Mouse (Mus musculus): ENCODE measurements around the gene Pigg. TPM values are rescaled to one million over a fixed set of nuclear protein-coding genes. Genes with fewer than 3 reads are reported as not detected.

Gene Pigg
- total and polyA plus RNA-seq, 3 experiments, result 6.7 to 11.2 TPM; not detected in 1

DNA sequence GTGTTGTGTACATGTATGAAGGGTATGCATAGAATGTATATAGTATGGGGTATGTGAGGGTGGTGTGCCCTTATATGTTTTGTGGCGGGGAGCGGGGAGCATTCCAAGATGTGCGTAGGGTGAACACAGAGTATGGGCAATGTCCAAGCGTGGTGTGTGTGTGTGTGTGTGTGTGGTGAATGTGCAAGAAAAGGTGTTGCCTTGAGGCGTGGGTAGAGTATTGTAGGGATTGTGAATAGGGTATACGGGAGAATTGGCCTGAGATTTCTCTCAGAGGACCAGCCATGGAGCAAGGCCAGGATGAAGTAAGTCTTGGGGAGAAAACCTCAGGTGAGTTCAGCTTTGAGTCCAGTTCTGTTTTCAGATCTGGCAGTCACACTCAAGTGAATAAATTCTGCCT is 56.0 kb downstream of the Pigg start:
- DNase-seq (ENCODE audit: low read depth, low spot score), result no peak
- Histone ChIP-seq H3K9ac (ENCODE audit: control insufficient read depth, low read depth, low read length, poor library complexity, severe bottlenecking) (no peak overlapping the region), H3K9me3 (replicated peaks; ENCODE audit: insufficient read depth, low read length) (no peaks in the 10 kb centered on the region), H3K79me2 (ENCODE audit: control insufficient read depth, insufficient read depth, low read length, poor library complexity) (no peaks in the 10 kb centered on the region), H3K4me3 (ENCODE audit: control insufficient read depth in 1 of 2, insufficient read depth in 1 of 2, low read depth in 2 of 2, low read length in 2 of 2) (no peak overlapping the region), H3K27ac (ENCODE audit: control insufficient read depth, low read depth, low read length) (no peak overlapping the region), H3K36me3 (ENCODE audit: control insufficient read depth in 1 of 2, insufficient read depth in 2 of 2, low read length in 2 of 2) (no peaks in the 10 kb centered on the region), H3K4me1 (ENCODE audit: control insufficient read depth in 1 of 2, insufficient read depth in 2 of 2, low read length in 2 of 2) (no peaks in the 10 kb centered on the region; a peak in 1 of 4 replicates), H3K27me3 (ENCODE audit: control insufficient read depth in 1 of 2, insufficient read depth in 2 of 2, low read length in 2 of 2) (no peaks in the 10 kb centered on the region)
- no peak for TF ChIP-seq TCF12 (IDR thresholded peaks at IDR 0.05; ENCODE audit: low read depth, low read length)
- no peak for TF ChIP-seq POLR2A (IDR thresholded peaks at IDR 0.05; ENCODE audit: control insufficient read depth in 1 of 2, insufficient read depth in 1 of 2, low read depth in 1 of 2, low read length in 2 of 2, poor library complexity in 1 of 2)
- TF ChIP-seq RAD21 (IDR thresholded peaks at IDR 0.05; ENCODE audit: low read depth, low read length), result no peak
- TF ChIP-seq ZKSCAN1 (IDR thresholded peaks at IDR 0.05; ENCODE audit: low read depth, low read length), result no peak
- no peak for TF ChIP-seq E2F4 (IDR thresholded peaks at IDR 0.05; ENCODE audit: borderline replicate concordance, low read depth, low read length)
- no peak for TF ChIP-seq JUND (IDR thresholded peaks at IDR 0.05; ENCODE audit: low read depth, low read length)
- no peak for TF ChIP-seq MYC (IDR thresholded peaks at IDR 0.05; ENCODE audit: low read depth, low read length)
- TF ChIP-seq POLR2AphosphoS5 (IDR thresholded peaks at IDR 0.05; ENCODE audit: borderline replicate concordance, low read depth, low read length), result no peak
- TF ChIP-seq GABPA (IDR thresholded peaks at IDR 0.05; ENCODE audit: low read depth, low read length), result no peak
- no peak for TF ChIP-seq EP300 (IDR thresholded peaks at IDR 0.05; ENCODE audit: low read depth in 1 of 2, low read length in 2 of 2)

DNA sequence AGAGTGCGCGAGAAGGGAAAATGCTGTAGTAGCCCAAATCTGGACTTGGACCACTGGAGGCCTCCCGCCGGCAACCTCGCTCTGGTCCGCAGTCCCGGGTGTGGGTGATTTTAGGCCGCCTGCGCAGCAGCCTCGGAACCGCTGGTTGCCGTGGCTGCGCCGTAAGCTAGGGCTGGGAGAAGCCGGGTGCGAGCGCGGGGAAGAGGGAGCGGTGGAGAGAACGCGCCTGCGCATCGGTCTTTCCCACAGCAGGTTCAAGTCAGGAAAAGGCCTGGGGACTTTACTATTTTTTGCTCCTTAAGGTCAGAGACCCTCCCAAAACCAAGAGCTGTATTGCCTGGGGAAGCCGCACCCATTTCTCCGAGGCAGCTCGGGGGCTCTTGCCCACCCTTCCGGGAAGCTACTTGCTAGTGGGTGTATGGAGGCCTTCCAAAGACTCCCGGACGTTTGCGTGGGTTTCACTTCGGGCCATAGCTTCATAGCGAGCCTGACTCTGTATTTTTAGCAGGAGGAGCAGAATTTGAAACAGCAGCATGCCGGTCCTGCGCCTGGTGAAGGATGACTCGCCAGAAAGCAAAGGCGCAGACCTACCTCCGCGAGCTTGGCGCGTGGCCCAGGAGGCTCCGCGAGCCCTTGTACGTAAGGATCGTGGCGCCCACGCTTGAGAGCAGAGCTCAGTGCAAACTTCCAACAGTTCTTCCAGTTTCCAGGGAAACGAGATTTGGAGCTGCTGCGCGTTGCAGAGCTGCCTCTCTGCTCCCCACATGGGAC is 56.6 kb downstream of the Pigg start:
- TF ChIP-seq KAT2A (conservative IDR thresholded peaks at IDR 0.05; ENCODE audit: low read depth, low read length), result no peak
- no peak for TF ChIP-seq ZNF384 (IDR thresholded peaks at IDR 0.05; ENCODE audit: low read depth, low read length)
- no peak for TF ChIP-seq E2F4 (IDR thresholded peaks at IDR 0.05; ENCODE audit: borderline replicate concordance, low read depth, low read length)
- no peak for TF ChIP-seq MYC (IDR thresholded peaks at IDR 0.05; ENCODE audit: low read depth, low read length)
- TF ChIP-seq CHD2 (IDR thresholded peaks at IDR 0.05; ENCODE audit: low read length), result no peak
- TF ChIP-seq CHD1 (IDR thresholded peaks at IDR 0.05; ENCODE audit: low read depth, low read length), result no peak
- no peak for TF ChIP-seq MXI1 (IDR thresholded peaks at IDR 0.05; ENCODE audit: low read depth, low read length)
- TF ChIP-seq ZKSCAN1 (IDR thresholded peaks at IDR 0.05; ENCODE audit: low read depth, low read length), result no peak
- no peak for TF ChIP-seq ELF1 (IDR thresholded peaks at IDR 0.05; ENCODE audit: low read depth, low read length)
- TF ChIP-seq NRF1 (IDR thresholded peaks at IDR 0.05; ENCODE audit: insufficient read depth, low read depth, low read length, poor library complexity, severe bottlenecking), result no peak
- TF ChIP-seq RCOR1 (IDR thresholded peaks at IDR 0.05; ENCODE audit: low read depth, low read length), result no peak
- TF ChIP-seq SMC3 (IDR thresholded peaks at IDR 0.05; ENCODE audit: low read depth, low read length), result no peak
- no peak for TF ChIP-seq ETS1 (IDR thresholded peaks at IDR 0.05; ENCODE audit: low read depth, low read length)
- TF ChIP-seq TAL1 (IDR thresholded peaks at IDR 0.05; ENCODE audit: low read length), result no peak
- TF ChIP-seq JUND (IDR thresholded peaks at IDR 0.05; ENCODE audit: low read depth, low read length), result no peak
- no peak for TF ChIP-seq SIN3A (IDR thresholded peaks at IDR 0.05; ENCODE audit: low read length)
- no peak for TF ChIP-seq HCFC1 (IDR thresholded peaks at IDR 0.05; ENCODE audit: low read depth, low read length)
- TF ChIP-seq TBP (IDR thresholded peaks at IDR 0.05; ENCODE audit: low read depth, low read length), result no peak
- TF ChIP-seq RAD21 (IDR thresholded peaks at IDR 0.05; ENCODE audit: low read depth, low read length), result no peak
- TF ChIP-seq USF2 (IDR thresholded peaks at IDR 0.05; ENCODE audit: borderline replicate concordance in 1 of 2, insufficient read depth in 1 of 2, low read depth in 1 of 2, low read length in 2 of 2), result no peak
- DNase-seq (ENCODE audit: low read depth, low spot score), result no peak
- Histone ChIP-seq H3K36me3 (ENCODE audit: control insufficient read depth in 1 of 2, insufficient read depth in 2 of 2, low read length in 2 of 2) (no peaks in the 10 kb centered on the region), H3K9me3 (replicated peaks; ENCODE audit: insufficient read depth, low read length) (no peaks in the 10 kb centered on the region), H3K27me3 (ENCODE audit: control insufficient read depth in 1 of 2, insufficient read depth in 2 of 2, low read length in 2 of 2) (no peaks in the 10 kb centered on the region), H3K9ac (ENCODE audit: control insufficient read depth, low read depth, low read length, poor library complexity, severe bottlenecking) (no peak overlapping the region), H3K4me1 (ENCODE audit: control insufficient read depth in 1 of 2, insufficient read depth in 2 of 2, low read length in 2 of 2) (no peaks in the 10 kb centered on the region; a peak in 1 of 4 replicates), H3K27ac (ENCODE audit: control insufficient read depth, low read depth, low read length) (no peak overlapping the region), H3K79me2 (ENCODE audit: control insufficient read depth, insufficient read depth, low read length, poor library complexity) (no peaks in the 10 kb centered on the region), H3K4me3 (ENCODE audit: control insufficient read depth in 1 of 2, insufficient read depth in 1 of 2, low read depth in 2 of 2, low read length in 2 of 2) (no peak overlapping the region)

Measured in MEL (cell line).